Mouse (Mus musculus): Measurements from ENCODE around the gene Sema5a.

DNA sequence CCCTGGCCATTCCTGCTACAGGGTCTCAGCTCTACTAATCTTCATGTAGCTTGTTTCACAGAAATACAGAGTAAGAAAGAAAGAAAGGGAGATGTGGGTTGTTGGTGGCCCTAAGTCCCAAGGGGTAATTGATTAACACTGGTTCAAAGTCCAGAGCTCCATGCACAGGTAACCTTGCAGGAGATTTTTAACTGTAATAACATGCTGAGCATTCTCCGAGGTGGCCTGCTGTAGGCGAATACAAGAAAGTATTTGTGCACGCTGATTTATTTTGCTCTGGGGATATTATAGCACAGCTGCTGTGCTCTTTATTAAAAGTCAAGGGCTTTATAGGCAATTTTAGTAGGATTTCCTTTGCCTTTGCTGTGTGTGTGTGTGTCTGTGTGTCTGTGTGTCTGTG, 393.3 kb downstream of the Sema5a start:
- TF ChIP-seq CTCF (IDR thresholded peaks at IDR 0.05; ENCODE audit: borderline replicate concordance, extremely low read depth, insufficient read depth, insufficient read length) = no peak
- TF ChIP-seq POLR2A (IDR thresholded peaks at IDR 0.05; ENCODE audit: borderline replicate concordance, extremely low read depth, insufficient read depth, insufficient read length, poor library complexity, severe bottlenecking) = no peak

Data from brain, embryonic 14.5 days (tissue).